Mouse (Mus musculus): ENCODE results near the gene Rad51b.
"Not testable (repeated sequence)": the region's sequence is repeated elsewhere in the genome, so short reads cannot be mapped to it uniquely, and the experiment has no call there.

Gene Rad51b

GRCm38 (mm10) chr12:79297121-79297576, at the start of gene Rad51b:
TSS of gene Rad51b (plus strand) at chr12:79297282.
- DNase-seq, result peak; percentile 54 to 74

DNA sequence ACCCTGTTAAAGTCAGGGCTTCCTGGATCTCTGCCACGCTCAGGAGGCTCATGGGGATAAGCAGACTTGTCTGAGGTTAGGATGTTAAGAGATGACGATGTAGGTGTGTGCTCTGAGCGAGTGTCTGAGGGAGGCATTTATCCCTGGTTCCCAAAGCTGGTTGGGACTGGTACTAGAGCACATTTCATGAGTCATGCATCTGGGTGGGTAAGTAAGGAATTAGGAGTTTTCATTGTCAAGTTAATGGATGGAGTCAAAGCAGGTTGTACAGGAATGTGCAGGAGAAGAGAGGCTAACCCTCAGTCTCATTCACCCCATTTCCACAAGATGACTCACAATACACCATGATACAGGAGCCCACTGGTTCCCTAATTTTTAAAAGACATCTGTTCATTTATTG, 49.0 kb upstream of the Rad51b start:
- DNase-seq, result no peak

GRCm38 (mm10) chr12:79253294-79254053, 43.6 kb upstream of the Rad51b start:
- no peak for DNase-seq

DNA sequence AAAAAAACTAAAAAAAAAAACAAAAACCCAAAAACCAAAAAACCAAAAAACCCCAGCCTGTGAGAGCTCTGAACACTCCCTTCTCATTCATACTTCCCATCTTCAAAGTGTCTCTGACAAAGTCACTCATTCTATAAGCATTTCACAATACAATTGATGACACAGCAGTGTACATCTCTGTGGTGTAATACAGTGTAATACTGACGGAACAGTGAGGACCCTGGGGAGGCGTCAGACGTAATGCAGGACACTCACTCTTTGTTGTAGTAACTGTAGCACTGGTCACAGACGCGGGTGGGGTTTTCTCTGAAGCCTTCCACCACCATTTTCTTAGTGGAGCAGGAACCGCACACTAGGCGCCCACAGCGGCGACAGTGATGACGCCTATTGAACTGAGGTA, 42.1 kb upstream of the Rad51b start:
- no peak for DNase-seq

DNA sequence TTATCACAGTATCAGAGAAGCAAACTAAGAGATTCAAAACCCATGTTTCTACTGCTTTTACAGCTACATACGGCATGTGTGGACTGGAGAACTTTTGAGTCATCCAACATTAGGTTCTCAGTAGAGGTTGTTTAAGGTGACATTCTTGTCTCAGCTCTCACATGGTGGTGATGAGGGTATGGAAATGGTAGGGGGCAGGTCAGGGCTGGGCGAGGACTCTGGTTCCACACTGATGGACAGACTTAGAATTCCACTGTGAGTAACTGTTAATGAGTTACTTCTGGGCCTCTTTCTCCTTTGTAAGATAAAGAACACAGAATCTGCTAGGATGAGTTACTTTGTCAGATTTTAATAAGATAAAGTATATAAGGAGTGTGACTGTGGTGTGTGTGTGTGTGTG, 36.9 kb upstream of the Rad51b start:
- DNase-seq, result no peak

- no peak for DNase-seq
Measured at GRCm38 (mm10) chr12:79261035-79261434, 36.0 kb upstream of the Rad51b start.

- DNase-seq, result no peak
Measured at GRCm38 (mm10) chr12:79272604-79273003, 24.5 kb upstream of the Rad51b start.

GRCm38 (mm10) chr12:79279513-79280115, 17.5 kb upstream of the Rad51b start:
- DNase-seq, result no peak

DNA sequence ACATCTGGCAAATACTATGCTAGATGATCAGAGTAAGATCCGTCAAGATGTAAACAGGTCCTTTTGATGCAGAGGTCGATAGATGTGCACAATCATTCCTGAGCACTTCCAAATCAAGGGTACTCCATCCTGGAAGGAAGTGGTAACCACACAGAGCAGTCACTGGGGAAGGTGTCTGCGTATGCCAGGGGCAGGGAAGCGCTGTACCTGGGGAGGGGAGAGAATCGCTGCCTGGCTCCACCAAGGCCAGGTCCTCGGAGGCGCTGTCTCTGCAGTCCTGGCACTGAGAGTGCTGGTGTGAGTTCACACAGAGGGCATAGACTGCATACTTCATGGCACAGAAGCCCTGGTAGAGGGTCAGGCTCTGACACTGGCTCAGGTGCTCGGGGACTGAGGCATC, 14.5 kb upstream of the Rad51b start:
- no peak for DNase-seq

- no peak for DNase-seq
Measured at GRCm38 (mm10) chr12:79292874-79293273, 4.2 kb upstream of the Rad51b start.

DNA sequence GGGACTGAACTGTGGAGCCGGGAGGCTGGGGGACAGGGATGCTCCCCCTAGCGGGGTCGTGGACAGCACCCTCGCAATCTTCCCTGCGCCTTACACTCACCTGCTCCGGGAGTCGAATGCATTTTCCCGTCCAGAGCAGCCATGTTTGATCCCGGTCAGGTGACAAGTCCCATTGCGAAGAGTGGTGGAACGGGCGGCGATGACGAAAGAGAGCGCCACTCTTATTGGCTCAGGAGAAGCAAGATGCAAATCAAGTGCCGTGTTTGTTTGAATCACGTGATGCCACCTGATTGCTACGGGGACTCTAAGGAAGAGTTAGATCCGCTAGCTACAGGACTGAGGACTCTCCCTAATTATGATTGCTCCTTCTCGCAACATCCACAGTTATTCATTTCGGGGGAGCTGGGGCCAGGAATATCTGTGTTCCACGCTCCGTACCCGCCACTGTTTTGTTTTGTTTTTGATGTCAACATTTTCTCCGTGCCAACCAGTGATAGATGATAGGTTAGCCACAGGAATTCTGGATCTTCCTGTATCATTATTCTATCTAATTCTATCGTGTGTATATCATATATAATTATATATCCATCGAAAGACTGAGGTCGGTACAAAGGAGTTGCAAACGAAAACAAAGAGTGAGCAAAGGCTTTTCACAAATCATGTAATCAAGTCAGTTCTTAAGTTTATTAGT, 811 bp upstream of the Rad51b start, which contains the start of gene Zfyve26:
TSS of gene Zfyve26 (minus strand) at position 179 of the 691 bp plus-strand sequence.
- DNase-seq, result peak; percentile 90 to 93

DNA sequence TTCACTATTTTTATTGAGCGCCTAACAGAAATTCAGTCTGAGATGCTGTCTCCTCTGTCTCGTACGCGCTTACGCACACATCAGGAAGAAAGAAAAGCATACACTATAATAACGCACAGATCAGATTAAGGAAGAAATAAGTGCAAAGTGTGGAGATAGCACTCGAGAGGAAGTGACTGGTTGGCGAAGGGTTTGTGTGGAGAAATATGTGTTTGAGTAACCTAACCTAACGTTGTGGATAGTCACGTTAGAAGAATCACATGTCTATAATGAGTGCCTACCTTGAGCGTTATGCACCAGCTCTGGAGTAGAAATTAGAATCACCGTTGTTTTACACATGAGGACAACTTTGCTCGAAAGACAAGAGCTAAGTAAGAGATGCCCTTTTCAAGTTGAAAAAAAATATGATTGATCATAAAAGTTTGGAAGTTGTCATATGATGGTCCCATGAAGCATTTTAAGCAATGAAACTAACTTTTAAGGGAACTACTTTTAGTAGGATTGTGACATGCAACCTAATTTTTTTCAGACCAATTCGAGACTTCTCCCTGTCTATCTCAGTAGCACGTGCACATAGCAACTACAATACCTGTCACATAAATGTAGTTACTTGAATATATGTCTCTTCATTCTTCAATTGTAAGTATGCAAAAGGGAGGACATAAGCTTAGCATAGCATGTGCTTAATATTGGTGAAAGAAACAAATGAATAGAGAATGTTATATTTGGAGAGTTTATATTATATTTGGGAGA, 978 bp downstream of the Rad51b start:
- DNase-seq, result no peak

- DNase-seq, result no peak
Measured at GRCm38 (mm10) chr12:79301802-79302201, 4.7 kb downstream of the Rad51b start.

DNA sequence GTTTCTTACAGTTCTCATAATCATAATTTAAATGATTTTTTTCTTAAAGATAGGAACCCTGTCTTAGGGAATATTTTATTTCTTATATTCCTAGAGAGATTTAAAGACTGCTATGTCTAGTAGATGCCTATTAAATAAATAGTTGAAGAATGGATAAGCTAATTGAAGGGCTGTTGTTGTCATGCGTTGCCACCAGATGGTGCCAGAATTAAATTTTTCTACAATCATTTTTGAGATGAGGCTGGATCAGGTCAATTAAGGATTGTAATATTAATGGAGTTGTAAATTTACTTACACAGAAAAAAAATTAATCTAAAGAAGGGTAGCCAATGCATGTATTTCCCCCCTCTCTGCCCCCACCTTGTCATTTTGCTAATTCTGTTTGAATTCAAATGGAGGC, 8.0 kb downstream of the Rad51b start:
- no peak for DNase-seq

- DNase-seq, result no peak
Measured at GRCm38 (mm10) chr12:79306013-79306412, 8.9 kb downstream of the Rad51b start.

- no peak for DNase-seq
Measured at GRCm38 (mm10) chr12:79313721-79314120, 16.6 kb downstream of the Rad51b start.

DNA sequence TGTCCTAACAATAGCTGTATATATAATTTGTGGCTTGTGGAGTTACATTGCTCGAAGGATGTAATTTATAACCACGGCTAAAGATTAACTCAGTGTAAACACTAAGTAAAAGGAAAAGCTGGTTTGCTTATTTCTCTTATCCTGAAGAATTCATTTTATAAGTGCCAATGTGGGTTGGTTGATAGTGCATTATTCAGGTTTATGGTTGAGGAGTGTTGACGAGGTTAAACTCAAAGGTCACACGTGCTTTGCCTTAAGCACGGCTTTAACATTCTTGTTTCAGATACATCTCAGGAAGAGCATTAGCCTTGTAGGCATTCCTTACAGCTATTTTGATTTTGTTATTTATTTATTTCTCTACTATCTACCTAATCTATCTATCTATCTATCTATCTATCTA, 20.3 kb downstream of the Rad51b start:
- no peak for DNase-seq

DNA sequence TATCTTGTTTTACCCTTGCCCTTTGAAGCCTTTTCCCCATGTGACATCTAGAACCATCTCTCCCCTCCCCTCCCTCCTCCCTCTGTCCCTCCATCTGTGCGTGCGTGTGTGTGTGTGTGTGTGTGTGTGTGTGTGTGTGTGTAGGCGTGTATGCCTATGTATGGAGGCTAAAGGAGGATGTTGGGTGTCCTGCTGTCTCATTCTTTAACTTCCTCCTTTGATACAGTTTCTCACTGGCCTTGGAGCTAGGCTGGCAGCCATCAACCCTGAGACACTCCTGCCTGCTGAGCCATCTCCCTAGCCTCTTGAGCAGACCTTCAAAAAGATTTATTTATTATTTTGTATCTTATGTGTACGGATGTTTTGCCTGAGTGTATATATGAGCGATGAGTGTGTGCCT, 23.8 kb downstream of the Rad51b start:
- no peak for DNase-seq

GRCm38 (mm10) chr12:79322539-79322938, 25.5 kb downstream of the Rad51b start:
- DNase-seq, result not testable (repeated sequence)

DNA sequence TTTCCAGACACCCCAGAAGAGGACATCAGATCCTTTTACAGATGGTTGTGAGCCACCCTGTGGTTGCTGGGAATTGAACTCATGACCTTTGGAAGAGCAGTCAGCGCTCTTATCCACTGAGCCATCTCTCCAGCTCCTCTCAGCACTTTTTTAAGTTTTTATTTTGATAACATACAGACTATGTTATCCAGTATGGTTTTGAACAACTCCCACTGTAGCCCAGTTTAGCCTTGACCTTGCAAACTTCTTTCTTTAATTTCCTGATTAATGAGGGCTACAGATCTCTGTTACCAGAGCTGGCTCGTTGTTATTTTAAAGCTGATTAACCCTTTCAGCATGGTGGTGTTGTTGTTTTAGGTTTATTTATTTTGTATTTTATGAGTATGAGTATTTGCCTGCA, 29.2 kb downstream of the Rad51b start:
- DNase-seq, result no peak

- DNase-seq, result no peak
Measured at GRCm38 (mm10) chr12:79326745-79327144, 29.7 kb downstream of the Rad51b start.

- no peak for DNase-seq
Measured at GRCm38 (mm10) chr12:79327868-79328267, 30.8 kb downstream of the Rad51b start.

DNA sequence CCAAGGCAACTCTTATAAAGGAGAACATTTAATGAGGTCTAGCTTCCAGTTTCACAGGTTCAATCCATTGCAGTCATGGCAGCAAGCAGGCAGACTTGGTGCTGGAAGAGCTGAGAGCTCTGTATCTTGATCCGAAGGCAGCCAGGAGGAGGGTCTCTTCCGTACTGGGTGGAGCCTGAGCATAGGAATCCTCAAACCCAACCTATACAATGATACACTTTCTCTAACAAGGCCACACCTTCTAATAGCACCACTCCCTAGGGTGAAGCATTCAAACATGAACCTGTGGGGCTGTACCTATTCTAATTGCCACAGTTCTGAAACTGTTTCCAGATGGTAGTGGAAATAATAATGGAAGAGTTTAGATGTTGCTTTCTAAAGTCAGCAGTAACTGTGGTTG, 33.5 kb downstream of the Rad51b start:
- no peak for DNase-seq

Measured in thymus, adult 18-20 months (tissue).